ENCODE assay signal across 8 mouse cellular contexts in genomic region chr7:90129732-90130392, GRCm38 (mm10). TPM values are rescaled to one million over a fixed set of nuclear protein-coding genes. Genes with fewer than 3 reads are reported as not detected.
A peak's percentile ranks its signal among the peaks of the same experiment; 100 is the strongest.
DNase-seq lines count a peak whose midpoint lies in the region; ATAC-seq and TF ChIP-seq lines count a peak whose summit lies in the region.

TSS of gene Picalm (plus strand) at chr7:90130213.

- H3K79me2 ChIP-seq in C2C12 (ENCODE audit: control insufficient read depth, insufficient read depth) = peaks cover 49% of the 10 kb centered on the region

- peak; percentile 96 for ATAC-seq in heart, embryonic 12.5 days (ENCODE audit: insufficient number of reproducible peaks, low FRiP score)
- ATAC-seq in kidney, postnatal 0 days (replicated peaks; ENCODE audit: low FRiP score, low read depth) = peak; percentile 95
- peak; percentile 92 for ATAC-seq in liver, embryonic 11.5 days (replicated peaks; ENCODE audit: low FRiP score)
- peak; percentile 93 for ATAC-seq in stomach, embryonic 14.5 days (ENCODE audit: insufficient number of reproducible peaks, insufficient read depth, low FRiP score, low read depth)

- no peak; the same call in none of the 2 replicates for TF ChIP-seq POLR2A in brain, embryonic 14.5 days (IDR thresholded peaks at IDR 0.05; ENCODE audit: borderline replicate concordance, extremely low read depth, insufficient read depth, insufficient read length, poor library complexity, severe bottlenecking)

- no peaks in the 10 kb centered on the region for H3K9me3 ChIP-seq in erythroblast, embryonic 14.5 days (ENCODE audit: control insufficient read depth, low read length)
- no peaks in the 10 kb centered on the region for H3K9me3 ChIP-seq in heart, embryonic 12.5 days (replicated peaks)
- no peaks in the 10 kb centered on the region for H3K9me3 ChIP-seq in kidney, postnatal 0 days (replicated peaks; ENCODE audit: low read length)
- H3K9me3 ChIP-seq in liver, embryonic 11.5 days (ENCODE audit: control insufficient read depth, low read length) = no peaks in the 10 kb centered on the region
- no peaks in the 10 kb centered on the region for H3K9me3 ChIP-seq in stomach, embryonic 14.5 days (ENCODE audit: control insufficient read depth, low read depth, low read length)

- H3K79me3 ChIP-seq in C2C12 (ENCODE audit: low read depth) = peaks cover 45% of the 10 kb centered on the region

- peak within 1 kb of the TSS; percentile 99 for H3K27ac ChIP-seq in heart, embryonic 12.5 days (ENCODE audit: poor library complexity, severe bottlenecking)
- H3K27ac ChIP-seq in kidney, postnatal 0 days = peak within 1 kb of the TSS; percentile 96
- H3K27ac ChIP-seq in liver, embryonic 11.5 days (ENCODE audit: low read depth, low read length) = peak within 1 kb of the TSS; percentile 98
- peak within 1 kb of the TSS; percentile 98 for H3K27ac ChIP-seq in stomach, embryonic 14.5 days (ENCODE audit: low read length)

- H3K36me3 ChIP-seq in C2C12 (ENCODE audit: control insufficient read depth, insufficient read depth) = no peaks in the 10 kb centered on the region
- peaks cover 35% of the 10 kb centered on the region for H3K36me3 ChIP-seq in erythroblast, embryonic 14.5 days (ENCODE audit: control insufficient read depth)
- no peaks in the 10 kb centered on the region for H3K36me3 ChIP-seq in heart, embryonic 12.5 days
- H3K36me3 ChIP-seq in kidney, postnatal 0 days (ENCODE audit: insufficient read depth, low read length) = no peaks in the 10 kb centered on the region
- no peaks in the 10 kb centered on the region; the same call in 1 of the 2 replicates for H3K36me3 ChIP-seq in liver, embryonic 11.5 days (ENCODE audit: control insufficient read depth, insufficient read depth, low read length)
- no peaks in the 10 kb centered on the region for H3K36me3 ChIP-seq in stomach, embryonic 14.5 days (ENCODE audit: control insufficient read depth, insufficient read depth, low read length)

- peaks cover 49% of the 10 kb centered on the region for H3K4me1 ChIP-seq in erythroblast, embryonic 14.5 days (ENCODE audit: control insufficient read depth)
- peaks cover 12% of the 10 kb centered on the region for H3K4me1 ChIP-seq in heart, embryonic 12.5 days (replicated peaks)
- H3K4me1 ChIP-seq in kidney, postnatal 0 days (replicated peaks; ENCODE audit: insufficient read depth, low read length) = 0 out of 2 replicates have a peak, but pooled peaks cover 3% of the 10 kb centered on the region
- peaks cover 17% of the 10 kb centered on the region; the same call in 1 of the 2 replicates for H3K4me1 ChIP-seq in liver, embryonic 11.5 days (replicated peaks; ENCODE audit: control insufficient read depth, insufficient read depth, low read length)
- H3K4me1 ChIP-seq in stomach, embryonic 14.5 days (ENCODE audit: control insufficient read depth, insufficient read depth, low read length) = peaks cover 15% of the 10 kb centered on the region; the same call in 1 of the 2 replicates

- no peak for TF ChIP-seq CTCF in C2C12 (IDR thresholded peaks at IDR 0.05; ENCODE audit: control insufficient read depth, insufficient read depth, insufficient read length)
- no peak for TF ChIP-seq CTCF in brain, embryonic 14.5 days (IDR thresholded peaks at IDR 0.05; ENCODE audit: borderline replicate concordance, extremely low read depth, insufficient read depth, insufficient read length)
- TF ChIP-seq CTCF in kidney, postnatal 0 days (IDR thresholded peaks at IDR 0.05; ENCODE audit: low read depth) = 0 out of 2 replicates have a peak, but pooled peaks have one; percentile 11

- peak within 1 kb of the TSS; percentile 99 for H3K9ac ChIP-seq in heart, embryonic 12.5 days
- H3K9ac ChIP-seq in kidney, postnatal 0 days (ENCODE audit: low read depth, low read length) = peak within 1 kb of the TSS; percentile 100
- peak within 1 kb of the TSS; percentile 98 for H3K9ac ChIP-seq in liver, embryonic 11.5 days (ENCODE audit: low read depth, low read length)
- peak within 1 kb of the TSS; percentile 97 for H3K9ac ChIP-seq in stomach, embryonic 14.5 days (replicated peaks; ENCODE audit: low read depth, low read length)

- peak within 1 kb of the TSS; percentile 89 for H3K4me3 ChIP-seq in C2C12 (ENCODE audit: insufficient read depth, poor library complexity, severe bottlenecking)
- H3K4me3 ChIP-seq in erythroblast, embryonic 14.5 days (replicated peaks) = peak within 1 kb of the TSS; percentile 100
- H3K4me3 ChIP-seq in heart, embryonic 12.5 days = peak within 1 kb of the TSS; percentile 96
- H3K4me3 ChIP-seq in kidney, postnatal 0 days (replicated peaks; ENCODE audit: low read depth, low read length) = peak within 1 kb of the TSS; percentile 98
- peak within 1 kb of the TSS; percentile 98 for H3K4me3 ChIP-seq in liver, embryonic 11.5 days (ENCODE audit: low read depth, low read length)
- H3K4me3 ChIP-seq in stomach, embryonic 14.5 days (ENCODE audit: low read depth, low read length) = peak within 1 kb of the TSS; percentile 95

- H3K27me3 ChIP-seq in C2C12 (ENCODE audit: control insufficient read depth, insufficient read depth, insufficient read length) = no peaks in the 10 kb centered on the region
- no peaks in the 10 kb centered on the region for H3K27me3 ChIP-seq in erythroblast, embryonic 14.5 days (ENCODE audit: control insufficient read depth)
- no peaks in the 10 kb centered on the region for H3K27me3 ChIP-seq in heart, embryonic 12.5 days (replicated peaks)
- H3K27me3 ChIP-seq in kidney, postnatal 0 days (ENCODE audit: insufficient read depth, low read length) = no peaks in the 10 kb centered on the region
- no peaks in the 10 kb centered on the region for H3K27me3 ChIP-seq in liver, embryonic 11.5 days (replicated peaks; ENCODE audit: control insufficient read depth, insufficient read depth, low read length)
- no peaks in the 10 kb centered on the region for H3K27me3 ChIP-seq in stomach, embryonic 14.5 days (ENCODE audit: control insufficient read depth, insufficient read depth, low read length)

- DNase-seq in brain, embryonic 14.5 days (ENCODE audit: low read depth) = peak; percentile 98
- DNase-seq in kidney, postnatal 0 days (ENCODE audit: low spot score) = peak; percentile 99
- DNase-seq in liver, embryonic 11.5 days (ENCODE audit: low spot score) = peak; percentile 98
- DNase-seq in naive thymus-derived CD4-positive, alpha-beta T cell, adult 2 months (ENCODE audit: low read depth) = peak; percentile 98

- H3ac ChIP-seq in C2C12 (ENCODE audit: control insufficient read depth, insufficient read length, low read depth) = peak within 1 kb of the TSS; percentile 77

- WGBS in heart, embryonic 12.5 days = under 1% methylated on average over 58 of the region's 72 CpGs
- WGBS in kidney, postnatal 0 days = 0% methylated on average over 45 of the region's 72 CpGs
- under 1% methylated on average over 60 of the region's 72 CpGs for WGBS in liver, embryonic 11.5 days
- 0% methylated on average over 46 of the region's 72 CpGs for WGBS in stomach, embryonic 14.5 days

- H3K4me2 ChIP-seq in heart, embryonic 12.5 days = peak within 1 kb of the TSS; percentile 69
- peak within 1 kb of the TSS; percentile 61 for H3K4me2 ChIP-seq in kidney, postnatal 0 days (ENCODE audit: low read length)
- peak within 1 kb of the TSS; percentile 86 for H3K4me2 ChIP-seq in liver, embryonic 11.5 days
- peak within 1 kb of the TSS; percentile 70 for H3K4me2 ChIP-seq in stomach, embryonic 14.5 days (replicated peaks; ENCODE audit: low read depth, low read length)

TF ChIP-seq in C2C12, 6 proteins besides CTCF, POLR2A, EP300 and RAD21:
- TF ChIP-seq MYOD1 (IDR thresholded peaks at IDR 0.05; ENCODE audit: control insufficient read depth, insufficient read length, low read depth) = no peak
- TF ChIP-seq CEBPB (IDR thresholded peaks at IDR 0.05; ENCODE audit: low read depth) = no peak
- peak; percentile 66 for TF ChIP-seq USF1 (IDR thresholded peaks at IDR 0.05; ENCODE audit: low read depth)
- TF ChIP-seq MAX (IDR thresholded peaks at IDR 0.05) = no peak
- no peak for TF ChIP-seq MYOG (IDR thresholded peaks at IDR 0.05; ENCODE audit: control insufficient read depth, extremely low read depth, insufficient read length)

RNA-seq across cellular contexts. Expression of gene Picalm, which starts in this region (rescaled TPM):
- polyA plus RNA-seq in C2C12 (2012; fragmentation: generic; extraction: Trizol) = 47.2 TPM
- polyA plus RNA-seq in brain, embryonic 14.5 days (2012; rRNA removed) = 182 and 193 TPM in 2 replicates
- 29.3 and 37.6 TPM in 2 replicates for polyA plus RNA-seq in erythroblast, embryonic 14.5 days (2012)
- 38.8 and 40.7 TPM in 2 replicates for polyA plus RNA-seq in heart, embryonic 12.5 days (2016; fragmentation: Nextera tagmentation; extraction: Ambion mirVana)
- 48.2 and 48.6 TPM in 2 replicates for polyA plus RNA-seq in kidney, postnatal 0 days (2015; fragmentation: Nextera tagmentation; extraction: Ambion mirVana)
- polyA plus RNA-seq in liver, embryonic 11.5 days (2014; fragmentation: Nextera tagmentation; extraction: Ambion mirVana) = 62.6 and 65.9 TPM in 2 replicates
- 74.5 and 77.1 TPM in 2 replicates for polyA plus RNA-seq in stomach, embryonic 14.5 days (2014; fragmentation: Nextera tagmentation; extraction: Ambion mirVana)

Comparison
In these comparisons a context has a peak if more than half of its experiments do, and no peak if none do; other contexts are left out.
1. Peak in every context shown above with its lines: DNase-seq, ATAC-seq, H3K4me3 ChIP-seq and H3K27ac ChIP-seq.